In genomic region chr16:50841677-50842580, GRCm38 (mm10) we compare ENCODE assay signal across 8 mouse cellular contexts.
DNase-seq lines count a peak whose midpoint lies in the region; ATAC-seq and TF ChIP-seq lines count a peak whose summit lies in the region.

No protein-coding gene starts in this region.

- H3K4me1 ChIP-seq in kidney, adult 2 months (ENCODE audit: control insufficient read depth, insufficient read depth, low read length): no peaks in the 10 kb centered on the region
- H3K4me1 ChIP-seq in limb, embryonic 10.5 days: peaks cover 5% of the 10 kb centered on the region
- H3K4me1 ChIP-seq in midbrain, embryonic 16.5 days (ENCODE audit: control insufficient read depth, insufficient read depth, low read length): peaks cover 6% of the 10 kb centered on the region; the same call in 1 of the 2 replicates

- H3K9ac ChIP-seq in midbrain, embryonic 16.5 days (ENCODE audit: low read depth, low read length): 0 out of 2 replicates have a peak overlapping the region, but pooled peaks have one; percentile 15

- TF ChIP-seq POLR2A in kidney, adult 2 months (IDR thresholded peaks at IDR 0.05; ENCODE audit: low read depth, low read length): no peak

- intact Hi-C loops in gastrocnemius, postnatal 14 days (cut with DNase I; ENCODE audit: low total_unique reads): no loop called here

- H3K4me2 ChIP-seq in midbrain, embryonic 16.5 days (ENCODE audit: low read length): peak overlapping the region; percentile 32

- H3K27me3 ChIP-seq in kidney, adult 2 months (replicated peaks; ENCODE audit: control insufficient read depth, insufficient read depth, low read length): no peaks in the 10 kb centered on the region
- H3K27me3 ChIP-seq in limb, embryonic 10.5 days (ENCODE audit: low read depth, poor library complexity, severe bottlenecking): no peaks in the 10 kb centered on the region
- H3K27me3 ChIP-seq in midbrain, embryonic 16.5 days (ENCODE audit: control insufficient read depth, insufficient read depth, low read depth, low read length): no peaks in the 10 kb centered on the region

- peak; percentile 88 for TF ChIP-seq CTCF in kidney, adult 2 months (conservative IDR thresholded peaks at IDR 0.05; ENCODE audit: insufficient read depth, insufficient read length, low read depth, low read length)

- 30% methylated on average over 15 of the region's 15 CpGs for WGBS in kidney, adult 2 months
- WGBS in limb, embryonic 10.5 days: 57% methylated on average over 15 of the region's 15 CpGs
- WGBS in midbrain, embryonic 16.5 days: 29% methylated on average over 15 of the region's 15 CpGs

- DNase-seq in 3T3-L1 (ENCODE audit: low read depth, low spot score) (peak; percentile 88), adipocyte (ENCODE audit: low spot score) (peak; percentile 78)
- peak; percentile 93 for DNase-seq in embryo, embryonic 10 days (ENCODE audit: low spot score)
- DNase-seq in gastrocnemius, postnatal 14 days: peak; percentile 61
- peak; percentile 75 for DNase-seq in kidney, adult 2 months
- DNase-seq in limb, embryonic 10.5 days (ENCODE audit: low spot score): peak; percentile 78
- peak; percentile 69 for DNase-seq in telencephalon, adult 2 months (ENCODE audit: low read depth, low spot score)

- ATAC-seq in midbrain, embryonic 16.5 days: peak; percentile 93

- no peaks in the 10 kb centered on the region for H3K36me3 ChIP-seq in kidney, adult 2 months (ENCODE audit: control insufficient read depth, insufficient read depth, low read length)
- H3K36me3 ChIP-seq in limb, embryonic 10.5 days: no peaks in the 10 kb centered on the region
- H3K36me3 ChIP-seq in midbrain, embryonic 16.5 days (ENCODE audit: control insufficient read depth, insufficient read depth, low read length): no peaks in the 10 kb centered on the region

- no peaks in the 10 kb centered on the region for H3K9me3 ChIP-seq in limb, embryonic 10.5 days (replicated peaks)
- H3K9me3 ChIP-seq in midbrain, embryonic 16.5 days (replicated peaks; ENCODE audit: control insufficient read depth, low read length, poor library complexity, severe bottlenecking): no peaks in the 10 kb centered on the region

- no peak overlapping the region for H3K27ac ChIP-seq in kidney, adult 2 months (ENCODE audit: insufficient read depth, low read depth, low read length)
- H3K27ac ChIP-seq in limb, embryonic 10.5 days: no peak overlapping the region
- no peak overlapping the region; the same call in 1 of the 2 replicates for H3K27ac ChIP-seq in midbrain, embryonic 16.5 days (ENCODE audit: low read length)

- H3K4me3 ChIP-seq in kidney, adult 2 months (ENCODE audit: insufficient read depth, low read depth, low read length): no peak overlapping the region
- H3K4me3 ChIP-seq in limb, embryonic 10.5 days: no peak overlapping the region
- H3K4me3 ChIP-seq in midbrain, embryonic 16.5 days (ENCODE audit: low read depth, low read length): no peak overlapping the region; the same call in 1 of the 2 replicates
